Mouse (Mus musculus) intestine, embryonic 15.5 days (tissue): ENCODE measurements around the gene Bola3. TPM values are rescaled to one million over a fixed set of nuclear protein-coding genes. Genes with fewer than 3 reads are reported as not detected.

Experiments
- ATAC-seq: fragments of 200-750 bp; cut with Nextera tagmentation; 2 replicates; pipeline ENCODE4 v1.8.0; 2017; ENCODE audit warnings: moderate TSS enrichment, moderate library complexity
- H3K27ac ChIP-seq: fragments of 300-500 bp; sonication (generic); 2 replicates; pipeline ENCODE4 v1.5.1; 2015; ENCODE audit warnings: mild to moderate bottlenecking, inconsistent platforms
- H3K27me3 ChIP-seq: fragments of 300-500 bp; sonication (generic); replicated peaks from 2 replicates; pipeline ENCODE4 v1.6.1; 2015; ENCODE audit warnings: inconsistent platforms
- H3K36me3 ChIP-seq: fragments of 300-500 bp; sonication (generic); 2 replicates; pipeline ENCODE4 v1.6.1; 2015; ENCODE audit warnings: inconsistent platforms
- H3K4me1 ChIP-seq: fragments of 300-500 bp; sonication (generic); replicated peaks from 2 replicates; pipeline ENCODE4 v1.6.1; 2015; ENCODE audit warnings: inconsistent platforms
- H3K4me2 ChIP-seq: fragments of 300-500 bp; sonication (generic); replicated peaks from 2 replicates; pipeline ENCODE4 v1.6.1; 2015; ENCODE audit warnings: mild to moderate bottlenecking, inconsistent platforms
- H3K4me3 ChIP-seq: fragments of 300-500 bp; sonication (generic); replicated peaks from 2 replicates; pipeline ENCODE4 v1.5.1; 2015; ENCODE audit warnings: inconsistent platforms
- H3K9ac ChIP-seq: fragments of 300-500 bp; sonication (generic); 2 replicates; pipeline ENCODE4 v1.6.1; 2015; ENCODE audit warnings: inconsistent platforms
- H3K9me3 ChIP-seq: fragments of 300-500 bp; sonication (generic); 2 replicates; pipeline ENCODE4 v1.6.1; 2016; ENCODE audit warnings: inconsistent platforms
- WGBS: fragments of 180-500 bp; shearing (Covaris S2); methylation state at CpG from one replicate; pipeline ENCODE4 v1.1.7; 2015; 5-methylcytosine and 5-hydroxymethylcytosine counted together
- polyA plus RNA-seq: library from polyadenylated mRNA; unstranded; fragments of >200 nt; fragmentation: Nextera tagmentation; extraction: Ambion mirVana; gene quantifications from 2 replicates; pipeline ENCODE4 v1.2.1, GENCODE M21; 2015

The Bola3 gene
- 183 and 188 TPM in 2 replicates for polyA plus RNA-seq

GRCm38 (mm10) chr6:83348873-83349272, at the start of gene Bola3:
Gene Bola3 (plus strand): TSS chr6:83349147.
- peak; percentile 56 for ATAC-seq
- Histone ChIP-seq H3K9me3 (no peaks in the 10 kb centered on the region), H3K36me3 (peaks cover 3% of the 10 kb centered on the region; the same call in 1 of the 2 replicates), H3K4me2 (peak within 1 kb of the TSS; percentile 63), H3K4me3 (peak within 1 kb of the TSS; percentile 95), H3K27me3 (no peaks in the 10 kb centered on the region), H3K4me1 (peaks cover 6% of the 10 kb centered on the region; the same call in 1 of the 2 replicates), H3K27ac (peak within 1 kb of the TSS; percentile 52; the same call in 1 of the 2 replicates), H3K9ac (peak within 1 kb of the TSS; percentile 96)
- WGBS = 31% methylated on average over 6 of the region's 6 CpGs

- ATAC-seq = peak; percentile 94
- Histone ChIP-seq H3K9me3 (no peaks in the 10 kb centered on the region), H3K4me3 (no peak overlapping the region), H3K36me3 (0 out of 2 replicates have a peak, but pooled peaks cover 2% of the 10 kb centered on the region), H3K4me2 (no peak overlapping the region), H3K9ac (no peak overlapping the region), H3K27me3 (no peaks in the 10 kb centered on the region), H3K27ac (no peak overlapping the region), H3K4me1 (no peaks in the 10 kb centered on the region)
- WGBS = 60% methylated on average over 7 of the region's 7 CpGs
Observed at GRCm38 (mm10) chr6:83300447-83301229, 48.3 kb upstream of the Bola3 start.

DNA sequence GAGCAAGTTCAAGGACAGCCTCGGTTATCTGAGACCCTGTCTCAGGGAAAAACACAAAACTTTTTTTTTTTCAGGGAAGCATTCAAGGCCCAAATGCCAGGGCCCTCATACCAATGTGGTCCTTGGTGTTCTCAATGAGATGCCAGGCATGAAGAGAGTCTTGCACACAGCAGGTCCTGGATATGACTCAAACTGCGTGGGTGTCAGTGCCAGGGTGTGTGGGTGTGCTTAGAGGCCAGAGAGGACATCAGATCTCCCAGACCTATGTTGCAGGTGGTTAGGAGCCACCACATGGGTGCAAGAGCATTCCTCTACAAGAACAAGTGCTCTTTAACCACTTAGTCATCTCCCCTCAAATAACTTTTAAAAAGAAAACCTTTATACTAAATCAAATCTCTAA, 47.7 kb upstream of the Bola3 start:
- Histone ChIP-seq H3K36me3 (peaks cover 2% of the 10 kb centered on the region; the same call in 1 of the 2 replicates), H3K9ac (no peak overlapping the region), H3K4me3 (no peak overlapping the region), H3K4me1 (no peaks in the 10 kb centered on the region), H3K9me3 (no peaks in the 10 kb centered on the region), H3K27me3 (no peaks in the 10 kb centered on the region), H3K27ac (no peak overlapping the region), H3K4me2 (no peak overlapping the region)
- no peak for ATAC-seq
- 79% methylated on average over 2 of the region's 2 CpGs for WGBS

DNA sequence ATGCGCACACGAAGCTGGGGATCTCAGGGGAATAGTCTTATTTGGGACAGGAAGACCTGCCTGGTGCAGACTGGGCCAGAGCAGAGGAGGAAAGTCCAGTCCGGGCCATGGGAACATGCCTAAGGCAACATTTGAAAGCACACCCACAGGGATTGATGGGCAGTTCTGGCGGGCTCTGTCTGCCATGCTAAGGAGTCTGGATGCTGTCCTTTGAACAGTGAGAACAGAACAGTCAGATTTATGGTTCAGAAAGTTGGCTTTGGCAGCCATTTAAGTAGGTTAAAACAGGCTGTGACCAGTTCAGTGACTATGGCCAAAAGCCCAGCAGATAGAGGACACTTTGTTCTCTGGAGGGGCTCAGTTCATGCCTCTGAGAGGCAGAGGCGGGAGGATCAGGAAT, 46.7 kb upstream of the Bola3 start:
- no peak for ATAC-seq

DNA sequence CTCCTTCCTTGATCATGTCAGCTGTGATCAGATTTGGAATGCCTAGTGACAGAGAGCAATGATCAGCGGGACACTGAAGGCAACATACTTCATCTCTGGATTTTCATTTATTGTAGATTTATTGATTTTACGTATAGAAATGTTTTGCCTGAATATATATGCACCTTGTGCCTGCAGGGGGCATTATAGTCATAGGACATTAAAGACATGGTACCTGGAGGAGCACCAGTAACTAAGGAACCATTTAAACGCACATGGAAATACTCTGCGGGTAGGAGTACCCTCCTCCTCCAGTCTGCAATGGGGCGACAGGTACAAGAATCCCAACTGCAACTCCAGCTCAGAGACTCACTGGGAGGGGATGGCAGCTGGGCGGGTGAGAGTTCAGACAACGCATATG, 39.9 kb upstream of the Bola3 start:
- no peak for ATAC-seq
- WGBS = 88% methylated on average over 7 of the region's 7 CpGs
- H3K36me3 ChIP-seq = peaks cover 32% of the 10 kb centered on the region
- no peak overlapping the region for H3K9ac ChIP-seq
- H3K4me1 ChIP-seq = 0 out of 2 replicates have a peak, but pooled peaks cover 4% of the 10 kb centered on the region
- H3K4me2 ChIP-seq = no peak overlapping the region
- no peak overlapping the region for H3K27ac ChIP-seq
- H3K27me3 ChIP-seq = no peaks in the 10 kb centered on the region
- H3K9me3 ChIP-seq = no peaks in the 10 kb centered on the region
- H3K4me3 ChIP-seq = no peak overlapping the region

More for the DNA sequence above, 46.7 kb upstream of the Bola3 start:
- Histone ChIP-seq H3K27me3 (no peaks in the 10 kb centered on the region), H3K4me3 (no peak overlapping the region), H3K36me3 (peaks cover 8% of the 10 kb centered on the region; the same call in 1 of the 2 replicates), H3K9ac (no peak overlapping the region), H3K4me2 (no peak overlapping the region), H3K4me1 (no peaks in the 10 kb centered on the region), H3K27ac (no peak overlapping the region), H3K9me3 (no peaks in the 10 kb centered on the region)
- 76% methylated on average over 5 of the region's 5 CpGs for WGBS

DNA sequence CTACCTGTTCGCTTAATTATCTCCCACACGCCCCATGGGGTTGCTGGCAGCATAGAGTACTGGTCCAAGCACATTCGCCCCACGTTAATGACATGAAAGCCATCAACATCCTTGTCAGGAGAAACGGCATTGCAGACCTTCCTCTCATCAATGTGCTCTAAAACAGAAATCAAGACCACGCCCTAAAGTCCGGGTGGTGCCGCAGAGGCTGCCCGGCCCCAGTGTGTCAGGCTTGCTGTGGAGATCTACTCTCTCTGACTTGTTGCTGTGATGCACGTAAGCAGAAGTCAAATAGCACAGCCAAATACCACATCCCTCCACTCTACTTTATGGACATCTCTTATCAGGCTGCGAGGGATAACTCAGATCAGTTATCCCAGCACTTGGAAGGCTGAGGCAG, 37.7 kb upstream of the Bola3 start:
- WGBS = 94% methylated on average over 11 of the region's 11 CpGs
- H3K9ac ChIP-seq = no peak overlapping the region
- H3K4me3 ChIP-seq = no peak overlapping the region
- no peak for ATAC-seq
- peaks cover 30% of the 10 kb centered on the region for H3K36me3 ChIP-seq
- H3K4me2 ChIP-seq = no peak overlapping the region
- no peak overlapping the region for H3K27ac ChIP-seq
- H3K27me3 ChIP-seq = no peaks in the 10 kb centered on the region
- H3K4me1 ChIP-seq = peaks cover 4% of the 10 kb centered on the region; the same call in 1 of the 2 replicates
- no peaks in the 10 kb centered on the region for H3K9me3 ChIP-seq

GRCm38 (mm10) chr6:83312021-83312420, 36.9 kb upstream of the Bola3 start:
- no peak overlapping the region for H3K4me3 ChIP-seq
- peaks cover 10% of the 10 kb centered on the region for H3K4me1 ChIP-seq
- H3K27ac ChIP-seq = peak overlapping the region; percentile 77
- no peak overlapping the region; the same call in 1 of the 2 replicates for H3K9ac ChIP-seq
- H3K9me3 ChIP-seq = no peaks in the 10 kb centered on the region
- H3K27me3 ChIP-seq = no peaks in the 10 kb centered on the region
- peaks cover 26% of the 10 kb centered on the region for H3K36me3 ChIP-seq
- ATAC-seq = peak; percentile 87
- no peak overlapping the region for H3K4me2 ChIP-seq
- 74% methylated on average over 7 of the region's 7 CpGs for WGBS

- no peaks in the 10 kb centered on the region for H3K9me3 ChIP-seq
- H3K4me3 ChIP-seq = no peak overlapping the region
- no peaks in the 10 kb centered on the region for H3K27me3 ChIP-seq
- H3K9ac ChIP-seq = no peak overlapping the region
- peaks cover 10% of the 10 kb centered on the region for H3K4me1 ChIP-seq
- 0 out of 2 replicates have a peak overlapping the region, but pooled peaks have one; percentile 77 for H3K27ac ChIP-seq
- H3K36me3 ChIP-seq = peaks cover 24% of the 10 kb centered on the region
- H3K4me2 ChIP-seq = no peak overlapping the region
- no peak; the same call in 1 of the 2 replicates for ATAC-seq
- 86% methylated on average over 8 of the region's 8 CpGs for WGBS
Observed at GRCm38 (mm10) chr6:83312514-83312913, 36.4 kb upstream of the Bola3 start.

DNA sequence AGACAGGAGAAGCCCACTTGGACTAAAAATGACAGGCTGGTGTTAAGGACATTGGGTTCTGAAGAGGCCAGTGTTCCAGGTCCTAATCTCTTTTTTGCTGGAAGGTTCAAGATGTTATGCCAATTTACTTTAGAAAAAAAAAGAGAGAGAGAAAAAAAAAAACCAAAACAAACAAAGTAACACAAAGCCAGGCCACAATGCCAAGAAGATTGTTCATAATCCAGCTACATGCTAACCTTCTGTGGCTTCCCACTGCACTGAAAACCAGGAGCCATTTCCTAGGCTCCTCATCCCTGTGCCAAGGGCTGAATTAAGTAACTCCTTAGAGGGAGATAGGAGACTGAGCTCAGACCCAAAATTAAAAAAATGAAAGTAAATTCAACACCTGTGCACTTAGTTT, 33.7 kb upstream of the Bola3 start:
- Histone ChIP-seq H3K27ac (no peak overlapping the region), H3K4me2 (no peak overlapping the region), H3K36me3 (peaks cover 13% of the 10 kb centered on the region), H3K4me3 (no peak overlapping the region), H3K4me1 (peaks cover 10% of the 10 kb centered on the region), H3K9ac (no peak overlapping the region), H3K27me3 (no peaks in the 10 kb centered on the region), H3K9me3 (no peaks in the 10 kb centered on the region)
- ATAC-seq = no peak

GRCm38 (mm10) chr6:83316022-83316421, 32.9 kb upstream of the Bola3 start:
- Histone ChIP-seq H3K9me3 (no peaks in the 10 kb centered on the region), H3K4me2 (peak overlapping the region; percentile 91), H3K9ac (no peak overlapping the region), H3K27ac (no peak overlapping the region), H3K36me3 (peaks cover 7% of the 10 kb centered on the region), H3K27me3 (no peaks in the 10 kb centered on the region), H3K4me3 (peak overlapping the region; percentile 96), H3K4me1 (peaks cover 10% of the 10 kb centered on the region)
- 4% methylated on average over 10 of the region's 10 CpGs for WGBS
- no peak for ATAC-seq

DNA sequence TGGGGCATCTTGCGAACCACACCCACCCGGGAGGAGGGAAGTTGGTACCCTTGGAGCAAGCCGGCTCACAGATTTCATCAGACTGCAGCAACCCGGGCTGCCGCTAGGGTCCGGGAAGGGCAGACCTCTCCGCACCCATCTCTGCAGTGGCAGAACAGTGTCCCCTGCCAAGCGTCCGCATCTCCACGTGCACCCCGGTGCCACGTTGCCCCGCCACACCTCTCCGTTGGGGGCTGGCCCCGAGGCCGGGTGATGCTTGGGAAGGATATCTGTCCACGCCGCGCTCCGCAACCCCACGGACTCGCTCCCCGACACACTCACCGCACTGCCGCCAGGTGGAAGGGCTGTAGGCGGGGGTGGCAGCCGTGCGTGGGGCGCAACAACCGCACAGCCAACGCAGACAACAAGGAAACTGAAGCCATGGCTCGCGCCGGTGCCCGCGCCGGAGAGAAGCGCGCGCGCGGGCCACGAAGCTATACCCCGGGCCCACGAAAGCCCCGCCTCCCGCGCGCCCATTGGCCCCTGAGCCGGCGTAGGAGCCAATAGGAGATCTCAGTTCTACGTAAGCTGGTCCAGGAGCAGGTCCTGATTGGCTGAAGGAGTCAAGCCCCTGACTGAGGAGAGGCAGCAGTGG, 31.7 kb upstream of the Bola3 start:
- H3K9ac ChIP-seq = peak overlapping the region; percentile 79
- no peaks in the 10 kb centered on the region for H3K9me3 ChIP-seq
- peak overlapping the region; percentile 91 for H3K4me2 ChIP-seq
- WGBS = under 1% methylated on average over 52 of the region's 52 CpGs
- no peaks in the 10 kb centered on the region; the same call in 1 of the 2 replicates for H3K36me3 ChIP-seq
- peak overlapping the region; percentile 59; the same call in 1 of the 2 replicates for H3K27ac ChIP-seq
- peak overlapping the region; percentile 96 for H3K4me3 ChIP-seq
- ATAC-seq = peak; percentile 98
- peaks cover 10% of the 10 kb centered on the region for H3K4me1 ChIP-seq
- H3K27me3 ChIP-seq = no peaks in the 10 kb centered on the region

DNA sequence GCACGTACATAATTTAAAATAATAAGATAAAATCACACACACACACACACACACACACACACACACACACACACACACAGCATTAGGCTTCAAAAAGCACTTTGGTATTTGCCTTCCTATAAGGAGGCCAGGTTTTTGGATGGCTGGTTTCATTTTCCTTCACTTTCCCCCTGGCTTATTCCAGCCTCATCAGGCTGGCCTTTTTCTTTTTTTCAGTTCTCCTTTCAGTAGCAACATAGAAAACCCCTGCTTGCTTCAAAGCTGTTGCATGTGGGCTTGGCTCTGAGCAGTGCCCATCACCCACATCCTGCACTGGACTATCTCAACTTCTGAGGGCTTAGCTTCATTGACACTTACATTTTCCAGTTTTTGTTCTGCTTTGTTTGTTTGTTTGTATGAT, 27.0 kb upstream of the Bola3 start:
- ATAC-seq = no peak
- Histone ChIP-seq H3K4me1 (peaks cover 6% of the 10 kb centered on the region; the same call in 1 of the 2 replicates), H3K27ac (no peak overlapping the region), H3K36me3 (no peaks in the 10 kb centered on the region), H3K4me3 (no peak overlapping the region), H3K9me3 (no peaks in the 10 kb centered on the region), H3K9ac (no peak overlapping the region), H3K27me3 (no peaks in the 10 kb centered on the region), H3K4me2 (no peak overlapping the region)
- WGBS = 63% methylated on average over 1 of the region's 1 CpGs
